Mouse (Mus musculus): ENCODE measurements around the gene Pacrg. TPM values are rescaled to one million over a fixed set of nuclear protein-coding genes. Genes with fewer than 3 reads are reported as not detected.

Gene Pacrg
- total and polyA plus RNA-seq, 3 experiments, result 0.11 TPM; not detected in 2

DNA sequence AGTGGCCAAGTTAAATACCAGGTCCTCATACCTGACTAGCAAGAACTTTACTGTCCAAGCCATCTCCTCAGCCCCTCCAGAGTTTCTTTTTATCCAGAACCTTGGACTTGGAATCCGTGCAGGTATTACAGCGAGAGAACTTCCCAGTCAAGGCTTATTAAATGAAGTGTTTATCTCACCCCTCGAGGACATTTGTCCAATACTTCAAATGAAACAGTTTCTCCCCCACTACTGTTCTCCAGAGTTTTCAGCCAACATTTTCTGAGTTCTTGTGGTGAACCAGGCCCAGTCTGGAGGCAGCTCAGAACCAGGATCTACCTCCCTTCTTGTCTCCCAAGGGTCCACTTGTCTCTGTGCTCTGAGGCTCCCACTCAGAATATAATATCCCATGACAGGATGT is 477.0 kb downstream of the Pacrg start:
- H3K36me3 ChIP-seq (replicated peaks), result no peaks in the 10 kb centered on the region
- H3K4me3 ChIP-seq (ENCODE audit: low read depth, low read length), result no peak overlapping the region
- no peak for ATAC-seq (ENCODE audit: extremely low read depth, insufficient number of reproducible peaks, low FRiP score, poor library complexity, severe bottlenecking)
- no peaks in the 10 kb centered on the region for H3K9me3 ChIP-seq (replicated peaks)
- no peaks in the 10 kb centered on the region for H3K4me1 ChIP-seq (ENCODE audit: insufficient read depth, low read depth, low read length)
- H3K27me3 ChIP-seq (ENCODE audit: insufficient read depth, low read length), result peaks cover 3% of the 10 kb centered on the region; the same call in 1 of the 2 replicates
- DNase-seq (ENCODE audit: low spot score), result no peak
- no peak for TF ChIP-seq GATA1 (IDR thresholded peaks at IDR 0.05; ENCODE audit: borderline replicate concordance, low read length)
- TF ChIP-seq TAL1 (conservative IDR thresholded peaks at IDR 0.05; ENCODE audit: low read depth, low read length), result no peak
- TF ChIP-seq GATA2 (IDR thresholded peaks at IDR 0.05; ENCODE audit: borderline replicate concordance, low read depth, low read length), result no peak
- TF ChIP-seq CTCF (IDR thresholded peaks at IDR 0.05; ENCODE audit: low read depth, low read length), result no peak
- TF ChIP-seq POLR2AphosphoS5 (IDR thresholded peaks at IDR 0.05; ENCODE audit: insufficient replicate concordance, low read depth, low read length), result no peak

DNA sequence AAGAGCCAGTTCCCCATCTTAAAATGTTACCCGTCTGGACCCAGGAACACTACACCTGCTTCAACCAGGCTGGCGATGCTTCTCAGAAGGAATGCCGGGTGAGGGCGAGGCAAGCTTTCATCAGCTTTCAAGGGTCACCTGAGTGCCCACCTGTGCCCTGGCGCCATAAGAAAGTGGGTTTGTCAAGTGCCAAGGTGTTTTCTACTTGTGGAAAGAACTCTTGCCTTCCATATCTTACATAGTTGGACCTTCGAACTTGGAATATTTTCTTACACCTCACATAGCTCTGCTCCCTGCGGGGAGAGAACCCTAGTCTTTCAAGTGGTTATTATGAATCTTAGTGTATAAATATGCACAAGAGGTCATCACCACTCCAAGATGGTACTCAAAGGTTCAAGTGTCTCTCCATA is 478.2 kb downstream of the Pacrg start:
- H3K9me3 ChIP-seq (replicated peaks), result no peaks in the 10 kb centered on the region
- H3K4me3 ChIP-seq (ENCODE audit: low read depth, low read length), result no peak overlapping the region
- H3K4me1 ChIP-seq (ENCODE audit: insufficient read depth, low read depth, low read length), result no peaks in the 10 kb centered on the region
- H3K27me3 ChIP-seq (ENCODE audit: insufficient read depth, low read length), result peaks cover 3% of the 10 kb centered on the region; the same call in 1 of the 2 replicates
- ATAC-seq (ENCODE audit: extremely low read depth, insufficient number of reproducible peaks, low FRiP score, poor library complexity, severe bottlenecking) (no peak), DNase-seq (ENCODE audit: low spot score) (no peak)
- TF ChIP-seq CTCF (IDR thresholded peaks at IDR 0.05; ENCODE audit: low read depth, low read length) (no peak), POLR2AphosphoS5 (IDR thresholded peaks at IDR 0.05; ENCODE audit: insufficient replicate concordance, low read depth, low read length) (no peak), GATA2 (IDR thresholded peaks at IDR 0.05; ENCODE audit: borderline replicate concordance, low read depth, low read length) (no peak), TAL1 (conservative IDR thresholded peaks at IDR 0.05; ENCODE audit: low read depth, low read length) (no peak), GATA1 (IDR thresholded peaks at IDR 0.05; ENCODE audit: borderline replicate concordance, low read length) (no peak)
- no peaks in the 10 kb centered on the region for H3K36me3 ChIP-seq (replicated peaks)

DNA sequence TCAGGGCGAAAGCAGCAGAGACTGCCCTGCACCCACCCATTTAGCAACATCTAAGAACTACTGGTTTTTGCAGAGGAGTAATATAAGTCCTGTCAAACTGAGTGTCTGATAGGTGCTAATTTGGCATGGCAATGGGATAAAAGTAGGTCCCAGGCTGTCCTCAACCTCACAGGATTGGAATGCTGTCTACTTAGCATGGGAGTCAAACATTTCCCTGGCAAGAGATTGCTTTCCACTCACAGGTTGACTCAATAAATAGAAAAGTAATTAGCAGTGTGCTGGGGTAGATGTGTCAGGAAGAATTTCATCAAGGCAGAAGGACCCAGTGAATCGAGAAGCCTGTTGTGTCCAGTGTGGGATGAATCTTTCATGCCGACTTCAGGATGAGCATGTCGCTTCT is 479.4 kb downstream of the Pacrg start:
- ATAC-seq (ENCODE audit: extremely low read depth, insufficient number of reproducible peaks, low FRiP score, poor library complexity, severe bottlenecking), result no peak
- no peak for DNase-seq (ENCODE audit: low spot score)
- Histone ChIP-seq H3K9me3 (replicated peaks) (no peaks in the 10 kb centered on the region), H3K4me3 (ENCODE audit: low read depth, low read length) (no peak overlapping the region), H3K4me1 (ENCODE audit: insufficient read depth, low read depth, low read length) (no peaks in the 10 kb centered on the region), H3K36me3 (replicated peaks) (no peaks in the 10 kb centered on the region), H3K27me3 (ENCODE audit: insufficient read depth, low read length) (no peaks in the 10 kb centered on the region; the same call in 1 of the 2 replicates)
- TF ChIP-seq GATA1 (IDR thresholded peaks at IDR 0.05; ENCODE audit: borderline replicate concordance, low read length) (no peak), CTCF (IDR thresholded peaks at IDR 0.05; ENCODE audit: low read depth, low read length) (no peak), POLR2AphosphoS5 (IDR thresholded peaks at IDR 0.05; ENCODE audit: insufficient replicate concordance, low read depth, low read length) (no peak), TAL1 (conservative IDR thresholded peaks at IDR 0.05; ENCODE audit: low read depth, low read length) (no peak), GATA2 (IDR thresholded peaks at IDR 0.05; ENCODE audit: borderline replicate concordance, low read depth, low read length) (no peak)

DNA sequence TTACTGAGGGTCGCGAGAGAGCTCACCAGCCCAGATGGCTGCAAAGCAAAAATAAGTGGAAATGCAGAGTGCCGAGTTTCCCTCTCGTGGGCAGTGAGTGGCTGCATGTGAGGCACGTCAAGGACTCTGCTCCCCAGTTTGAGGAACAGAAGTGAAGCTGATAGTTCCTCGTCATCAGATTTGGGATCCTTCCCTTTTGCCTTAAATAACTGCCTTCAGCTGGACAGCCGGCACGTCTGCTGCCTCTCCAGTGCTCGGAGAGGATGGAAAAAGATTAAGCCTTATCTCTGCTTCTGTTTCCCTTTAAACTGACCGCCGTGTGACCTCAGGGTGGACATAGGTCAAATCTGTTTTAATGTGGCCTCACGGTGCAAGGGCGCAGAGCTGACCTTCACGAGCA is 480.6 kb downstream of the Pacrg start:
- no peak for DNase-seq (ENCODE audit: low spot score)
- Histone ChIP-seq H3K36me3 (replicated peaks) (no peaks in the 10 kb centered on the region), H3K4me3 (ENCODE audit: low read depth, low read length) (no peak overlapping the region), H3K9me3 (replicated peaks) (no peaks in the 10 kb centered on the region), H3K4me1 (ENCODE audit: insufficient read depth, low read depth, low read length) (no peaks in the 10 kb centered on the region), H3K27me3 (ENCODE audit: insufficient read depth, low read length) (no peaks in the 10 kb centered on the region; the same call in 1 of the 2 replicates)
- no peak for ATAC-seq (ENCODE audit: extremely low read depth, insufficient number of reproducible peaks, low FRiP score, poor library complexity, severe bottlenecking)
- TF ChIP-seq CTCF (IDR thresholded peaks at IDR 0.05; ENCODE audit: low read depth, low read length), result no peak
- TF ChIP-seq POLR2AphosphoS5 (IDR thresholded peaks at IDR 0.05; ENCODE audit: insufficient replicate concordance, low read depth, low read length), result no peak
- no peak for TF ChIP-seq GATA1 (IDR thresholded peaks at IDR 0.05; ENCODE audit: borderline replicate concordance, low read length)
- no peak for TF ChIP-seq GATA2 (IDR thresholded peaks at IDR 0.05; ENCODE audit: borderline replicate concordance, low read depth, low read length)
- no peak for TF ChIP-seq TAL1 (conservative IDR thresholded peaks at IDR 0.05; ENCODE audit: low read depth, low read length)

DNA sequence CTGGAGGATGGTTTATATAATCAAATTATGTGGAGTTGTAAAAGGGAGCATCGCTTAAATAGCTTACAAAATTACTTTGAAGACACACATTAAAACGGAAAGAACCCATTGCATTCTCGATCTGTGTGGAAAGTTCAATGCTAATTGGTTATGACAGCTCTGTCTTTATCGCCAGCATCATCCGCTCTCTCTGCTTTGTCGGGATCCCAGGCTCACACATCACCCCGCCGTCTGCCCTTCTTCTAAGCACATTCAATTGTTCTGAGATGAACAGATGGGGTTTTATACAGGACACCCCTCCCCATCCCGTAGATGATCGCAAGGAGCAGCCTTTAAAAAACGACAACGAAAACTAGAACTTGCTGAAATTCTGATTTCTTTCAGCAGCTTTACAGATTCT is 482.8 kb downstream of the Pacrg start:
- Histone ChIP-seq H3K9me3 (replicated peaks) (no peaks in the 10 kb centered on the region), H3K4me3 (ENCODE audit: low read depth, low read length) (no peak overlapping the region), H3K27me3 (ENCODE audit: insufficient read depth, low read length) (no peaks in the 10 kb centered on the region; the same call in 1 of the 2 replicates), H3K4me1 (ENCODE audit: insufficient read depth, low read depth, low read length) (no peaks in the 10 kb centered on the region), H3K36me3 (replicated peaks) (no peaks in the 10 kb centered on the region)
- no peak for ATAC-seq (ENCODE audit: extremely low read depth, insufficient number of reproducible peaks, low FRiP score, poor library complexity, severe bottlenecking)
- DNase-seq (ENCODE audit: low spot score), result no peak
- TF ChIP-seq TAL1 (conservative IDR thresholded peaks at IDR 0.05; ENCODE audit: low read depth, low read length) (no peak), GATA2 (IDR thresholded peaks at IDR 0.05; ENCODE audit: borderline replicate concordance, low read depth, low read length) (no peak), CTCF (IDR thresholded peaks at IDR 0.05; ENCODE audit: low read depth, low read length) (no peak), GATA1 (IDR thresholded peaks at IDR 0.05; ENCODE audit: borderline replicate concordance, low read length) (no peak), POLR2AphosphoS5 (IDR thresholded peaks at IDR 0.05; ENCODE audit: insufficient replicate concordance, low read depth, low read length) (no peak)

DNA sequence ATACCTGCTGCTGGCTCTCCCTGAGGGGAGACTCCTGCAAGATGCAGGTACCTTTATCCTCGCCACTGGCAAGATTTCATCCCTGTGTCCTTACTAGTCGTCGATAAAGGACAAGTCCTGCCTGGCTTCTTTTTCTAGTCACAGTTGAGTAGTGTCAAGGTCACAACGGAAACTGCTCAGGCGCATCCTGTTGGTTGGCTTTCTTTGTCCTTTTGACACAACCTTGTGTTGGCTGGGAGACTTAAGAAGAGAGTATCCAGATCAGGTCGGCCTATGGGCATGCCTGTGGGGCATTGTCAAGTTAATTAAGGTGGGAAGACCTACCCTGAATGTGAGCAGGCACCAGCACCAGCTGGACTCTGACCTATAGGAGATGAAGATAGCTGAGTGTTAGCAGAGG is 483.8 kb downstream of the Pacrg start:
- no peak for ATAC-seq (ENCODE audit: extremely low read depth, insufficient number of reproducible peaks, low FRiP score, poor library complexity, severe bottlenecking)
- H3K4me3 ChIP-seq (ENCODE audit: low read depth, low read length), result no peak overlapping the region
- DNase-seq (ENCODE audit: low spot score), result no peak
- no peaks in the 10 kb centered on the region for H3K36me3 ChIP-seq (replicated peaks)
- no peaks in the 10 kb centered on the region; the same call in 1 of the 2 replicates for H3K27me3 ChIP-seq (ENCODE audit: insufficient read depth, low read length)
- H3K4me1 ChIP-seq (ENCODE audit: insufficient read depth, low read depth, low read length), result no peaks in the 10 kb centered on the region
- no peaks in the 10 kb centered on the region for H3K9me3 ChIP-seq (replicated peaks)
- TF ChIP-seq CTCF (IDR thresholded peaks at IDR 0.05; ENCODE audit: low read depth, low read length) (no peak), POLR2AphosphoS5 (IDR thresholded peaks at IDR 0.05; ENCODE audit: insufficient replicate concordance, low read depth, low read length) (no peak), TAL1 (conservative IDR thresholded peaks at IDR 0.05; ENCODE audit: low read depth, low read length) (no peak), GATA2 (IDR thresholded peaks at IDR 0.05; ENCODE audit: borderline replicate concordance, low read depth, low read length) (no peak), GATA1 (IDR thresholded peaks at IDR 0.05; ENCODE audit: borderline replicate concordance, low read length) (no peak)

Data from G1E (cell line).